In genomic region chr10:128253677-128254255, GRCm38 (mm10) we compare ENCODE assay signal across 26 mouse cellular contexts. TPM values are rescaled to one million over a fixed set of nuclear protein-coding genes. Genes with fewer than 3 reads are reported as not detected.
A peak's percentile ranks its signal among the peaks of the same experiment; 100 is the strongest.
DNase-seq lines count a peak whose midpoint lies in the region; ATAC-seq and TF ChIP-seq lines count a peak whose summit lies in the region.
"Had no signal": no experiment of that assay in that cellular context is flagged by ENCODE, and none has a peak within 500 bp of the region (broad histone marks: within the 10 kb centered on the region; RNA-seq: fewer than 3 reads in every experiment).

Gene Apon (plus strand): TSS chr10:128254096.

- TF ChIP-seq CTCF in Patski (IDR thresholded peaks at IDR 0.05) = no peak

- 0 out of 2 replicates have a peak, but pooled peaks have one; percentile 46 for ATAC-seq in intestine, embryonic 16.5 days
- no peak for ATAC-seq in intestine, embryonic 15.5 days
- no peak for ATAC-seq in Patski
- ATAC-seq in liver, embryonic 16.5 days (ENCODE audit: low read depth) = peak; percentile 48
- no peak for ATAC-seq in midbrain, embryonic 14.5 days (ENCODE audit: low FRiP score, low TSS enrichment)
- ATAC-seq: forebrain, embryonic 16.5 days; inflammation-experienced regulatory T-cells, adult 6 months; midbrain, embryonic 13.5 days had no signal

- no peak within 1 kb of the TSS for H3K9ac ChIP-seq in intestine, embryonic 16.5 days (ENCODE audit: low read depth, low read length)
- no peak within 1 kb of the TSS for H3K9ac ChIP-seq in intestine, embryonic 15.5 days
- no peak within 1 kb of the TSS for H3K9ac ChIP-seq in liver, embryonic 16.5 days (ENCODE audit: low read depth, low read length)
- no peak within 1 kb of the TSS for H3K9ac ChIP-seq in midbrain, embryonic 14.5 days (replicated peaks; ENCODE audit: low read length)
- H3K9ac ChIP-seq: embryonic facial prominence, embryonic 12.5 days; hindbrain, embryonic 12.5 days; lung, embryonic 14.5 days; midbrain, embryonic 13.5 days; neural tube, embryonic 15.5 days had no signal

- POLR2A ChIA-PET in Patski (lab: Charles Lee) = no interaction called here

- in situ Hi-C loops in Patski (cut with MboI; ENCODE audit: low pct_unique_long_range_greater_than_20kb) = no loop called here

- no peaks in the 10 kb centered on the region for H3K9me3 ChIP-seq in intestine, embryonic 16.5 days (ENCODE audit: control insufficient read depth, low read length)
- no peaks in the 10 kb centered on the region for H3K9me3 ChIP-seq in intestine, embryonic 15.5 days
- H3K9me3 ChIP-seq in liver, embryonic 16.5 days (replicated peaks; ENCODE audit: control insufficient read depth, low read length) = no peaks in the 10 kb centered on the region
- no peaks in the 10 kb centered on the region for H3K9me3 ChIP-seq in midbrain, embryonic 14.5 days (ENCODE audit: control insufficient read depth, low read length)
- H3K9me3 ChIP-seq: embryonic facial prominence, embryonic 12.5 days; hindbrain, embryonic 12.5 days; midbrain, embryonic 13.5 days; neural tube, embryonic 15.5 days had no signal

- H3K4me3 ChIP-seq in intestine, embryonic 16.5 days (ENCODE audit: low read length) = no peak within 1 kb of the TSS
- H3K4me3 ChIP-seq in intestine, embryonic 15.5 days (replicated peaks) = no peak within 1 kb of the TSS
- H3K4me3 ChIP-seq in liver, embryonic 16.5 days (ENCODE audit: low read depth, low read length) = no peak within 1 kb of the TSS
- H3K4me3 ChIP-seq in midbrain, embryonic 14.5 days (replicated peaks; ENCODE audit: low read depth, low read length) = no peak within 1 kb of the TSS
- H3K4me3 ChIP-seq: embryonic facial prominence, embryonic 12.5 days; erythroblast, embryonic 14.5 days; hindbrain, embryonic 12.5 days; midbrain, embryonic 13.5 days; neural tube, embryonic 15.5 days had no signal

- intact Hi-C loops in gastrocnemius, postnatal 36 days (cut with DNase I) = no loop called here

- H3K27ac ChIP-seq in intestine, embryonic 16.5 days (ENCODE audit: low read length) = no peak within 1 kb of the TSS
- H3K27ac ChIP-seq in intestine, embryonic 15.5 days = no peak within 1 kb of the TSS
- H3K27ac ChIP-seq in liver, embryonic 16.5 days (ENCODE audit: low read length) = peak within 1 kb of the TSS; percentile 18
- H3K27ac ChIP-seq in midbrain, embryonic 14.5 days (replicated peaks; ENCODE audit: low read depth, low read length) = no peak within 1 kb of the TSS
- H3K27ac ChIP-seq: embryonic facial prominence, embryonic 12.5 days; hindbrain, embryonic 12.5 days; midbrain, embryonic 13.5 days; neural tube, embryonic 15.5 days had no signal

- peaks cover 3% of the 10 kb centered on the region; the same call in 1 of the 2 replicates for H3K36me3 ChIP-seq in intestine, embryonic 16.5 days (ENCODE audit: control insufficient read depth, insufficient read depth, low read length)
- H3K36me3 ChIP-seq in intestine, embryonic 15.5 days = peaks cover 35% of the 10 kb centered on the region
- H3K36me3 ChIP-seq in liver, embryonic 16.5 days (ENCODE audit: control insufficient read depth, insufficient read depth) = peaks cover 35% of the 10 kb centered on the region
- H3K36me3 ChIP-seq in midbrain, embryonic 14.5 days (ENCODE audit: control insufficient read depth, insufficient read depth, low read length) = peaks cover 36% of the 10 kb centered on the region

- DNase-seq in 3T3-L1 (ENCODE audit: low read depth, low spot score) = peak; percentile 85
- peak; percentile 69 for DNase-seq in Patski (ENCODE audit: low read depth, low spot score)
- DNase-seq in midbrain, embryonic 14.5 days = no peak
- DNase-seq in retina, postnatal 1 day = no peak
- DNase-seq in gastrocnemius, postnatal 36 days = no peak
- DNase-seq: B cell, adult 2 months; cerebellum, adult 9-11 months; heart, postnatal 10 days; kidney, postnatal 36 days; lung, embryonic 14.5 days; right cerebral cortex, postnatal 14 days; spleen, adult 18-20 months; thymus, postnatal 36 days had no signal

- CTCF ChIA-PET in Patski (lab: Charles Lee) = interaction anchor here (1.5 to 1.6 kb wide), 2 partner anchors 11 to 16 kb away, joined by 4 to 7 read pairs; partner anchors contain the start of gene Stat2

- 79% methylated on average over 4 of the region's 4 CpGs for WGBS in intestine, embryonic 16.5 days
- 75% methylated on average over 4 of the region's 4 CpGs for WGBS in intestine, embryonic 15.5 days
- 67% methylated on average over 4 of the region's 4 CpGs for WGBS in liver, embryonic 16.5 days (ENCODE audit: insufficient replicate concordance)
- WGBS in midbrain, embryonic 14.5 days = 89% methylated on average over 4 of the region's 4 CpGs

- no peak within 1 kb of the TSS for H3K4me2 ChIP-seq in intestine, embryonic 16.5 days (ENCODE audit: low read depth, low read length)
- no peak within 1 kb of the TSS for H3K4me2 ChIP-seq in intestine, embryonic 15.5 days (replicated peaks)
- no peak within 1 kb of the TSS for H3K4me2 ChIP-seq in liver, embryonic 16.5 days (ENCODE audit: low read depth, low read length)
- H3K4me2 ChIP-seq in midbrain, embryonic 14.5 days (ENCODE audit: low read length) = no peak within 1 kb of the TSS
- H3K4me2 ChIP-seq: embryonic facial prominence, embryonic 12.5 days; heart, embryonic 11.5 days; hindbrain, embryonic 12.5 days; lung, embryonic 14.5 days; midbrain, embryonic 13.5 days; neural tube, embryonic 15.5 days had no signal

- no peaks in the 10 kb centered on the region for H3K4me1 ChIP-seq in intestine, embryonic 16.5 days (ENCODE audit: control insufficient read depth, insufficient read depth, low read length)
- no peaks in the 10 kb centered on the region for H3K4me1 ChIP-seq in intestine, embryonic 15.5 days (replicated peaks)
- no peaks in the 10 kb centered on the region for H3K4me1 ChIP-seq in liver, embryonic 16.5 days (ENCODE audit: control insufficient read depth, low read depth, low read length)
- H3K4me1 ChIP-seq in midbrain, embryonic 14.5 days (ENCODE audit: control insufficient read depth, insufficient read depth, low read length) = no peaks in the 10 kb centered on the region
- H3K4me1 ChIP-seq: embryonic facial prominence, embryonic 12.5 days; hindbrain, embryonic 12.5 days; midbrain, embryonic 13.5 days; neural tube, embryonic 15.5 days had no signal

- no peaks in the 10 kb centered on the region for H3K27me3 ChIP-seq in intestine, embryonic 16.5 days (replicated peaks; ENCODE audit: control insufficient read depth, insufficient read depth, low read length)
- H3K27me3 ChIP-seq in intestine, embryonic 15.5 days (replicated peaks) = no peaks in the 10 kb centered on the region
- H3K27me3 ChIP-seq in Patski = no peaks in the 10 kb centered on the region
- no peaks in the 10 kb centered on the region for H3K27me3 ChIP-seq in liver, embryonic 16.5 days (ENCODE audit: control insufficient read depth, insufficient read depth, low read depth, low read length)
- H3K27me3 ChIP-seq in midbrain, embryonic 14.5 days (ENCODE audit: control insufficient read depth, insufficient read depth, low read length) = no peaks in the 10 kb centered on the region
- H3K27me3 ChIP-seq: embryonic facial prominence, embryonic 12.5 days; hindbrain, embryonic 12.5 days; midbrain, embryonic 13.5 days; neural tube, embryonic 15.5 days had no signal

RNA-seq across cellular contexts. Expression of gene Apon, which starts in this region (rescaled TPM):
- 0.18 and 0.20 TPM in 2 replicates for polyA plus RNA-seq in intestine, embryonic 16.5 days (2015; fragmentation: Nextera tagmentation; extraction: Ambion mirVana)
- polyA plus RNA-seq in intestine, embryonic 15.5 days (2015; fragmentation: Nextera tagmentation; extraction: Ambion mirVana) = 0.26 and 0.35 TPM in 2 replicates
- 1.4 TPM for polyA plus RNA-seq in Patski (2021)
- 1.4 and 1.9 TPM in 2 replicates for polyA plus RNA-seq in liver, embryonic 16.5 days (2015; fragmentation: Nextera tagmentation; extraction: Ambion mirVana)
- polyA plus RNA-seq in midbrain, embryonic 14.5 days (2014; fragmentation: Nextera tagmentation; extraction: Ambion mirVana) = not detected in 2 replicates
- total RNA-seq in gastrocnemius, postnatal 36 days (2021) = not detected
- total RNA-seq: left cerebral cortex, adult 8-10 months had no signal
- polyA plus RNA-seq: cortical plate, adult 2 months; forebrain, embryonic 16.5 days; neural tube, embryonic 15.5 days had no signal

Comparison
In these comparisons a context has a peak if more than half of its experiments do, and no peak if none do; other contexts are left out.
1. Peak in ATAC-seq in intestine, embryonic 16.5 days; RNA of the gene not detected or under 1 TPM.
2. DNase-seq: peak in 3T3-L1 (single experiment) and Patski (single experiment); none in midbrain, embryonic 14.5 days (single experiment), retina, postnatal 1 day (single experiment) and gastrocnemius, postnatal 36 days (0 of 2).